Mouse (Mus musculus) heart, postnatal 25 days (tissue): ENCODE measurements around the gene Traf5. TPM values are rescaled to one million over a fixed set of nuclear protein-coding genes. Genes with fewer than 3 reads are reported as not detected.

Experiments
- DNase-seq: peaks from one replicate; pipeline ENCODE4 v3.0.0; 2022; ENCODE audit warnings: low spot score
- intact Hi-C: fragments of 180-260 bp; cut with DNase I; formaldehyde crosslinking; loops from one replicate; pipeline ENCODE4 v1.15.1; 2025
- total RNA-seq, 2 experiments: library from RNA; stranded (reverse); gene quantifications; 2 replicates each; pipeline ENCODE4 v1.2.3; 2021

Traf5 gene
- total RNA-seq, 2 experiments from 2014 or later, result 7.0 to 7.5 TPM

GRCm38 (mm10) chr1:191986674-191987480, 105.5 kb downstream of the Traf5 start:
- DNase-seq, result no peak
- intact Hi-C loops, result loop anchor here (2.0 kb wide), 1 partner anchor 22 kb away; no protein-coding TSS in a partner anchor

GRCm38 (mm10) chr1:191981426-191982102, 110.8 kb downstream of the Traf5 start:
- no peak for DNase-seq
- intact Hi-C loops, result no loop called here

- intact Hi-C loops, result no loop called here
- no peak for DNase-seq
Measured at GRCm38 (mm10) chr1:191977187-191977586, 115.2 kb downstream of the Traf5 start, which contains the start of gene Rd3. TSS of gene Rd3 (plus strand) at chr1:191977370.

GRCm38 (mm10) chr1:191974509-191975405, 117.6 kb downstream of the Traf5 start:
- intact Hi-C loops, result no loop called here
- DNase-seq, result no peak

GRCm38 (mm10) chr1:191969939-191970338, 122.4 kb downstream of the Traf5 start:
- intact Hi-C loops, result no loop called here
- DNase-seq, result no peak

- DNase-seq, result peak; percentile 47
- intact Hi-C loops, result loop anchor here (1.0 to 2.0 kb wide), 4 partner anchors 22 to 131 kb away; no protein-coding TSS in a partner anchor
Measured at GRCm38 (mm10) chr1:191964773-191965481, 127.4 kb downstream of the Traf5 start.

- DNase-seq, result peak; percentile 67
- intact Hi-C loops, result loop anchor here (1.0 to 2.0 kb wide), 3 partner anchors 23 to 130 kb away; no protein-coding TSS in a partner anchor
Measured at GRCm38 (mm10) chr1:191963948-191964772, 128.2 kb downstream of the Traf5 start.

- intact Hi-C loops, result no loop called here
- DNase-seq, result no peak
Measured at GRCm38 (mm10) chr1:191963413-191963812, 128.9 kb downstream of the Traf5 start.

- DNase-seq, result no peak
- intact Hi-C loops, result no loop called here
Measured at GRCm38 (mm10) chr1:191960946-191961345, 131.4 kb downstream of the Traf5 start.

GRCm38 (mm10) chr1:191957321-191957720, 135.0 kb downstream of the Traf5 start:
- intact Hi-C loops, result no loop called here
- DNase-seq, result no peak

GRCm38 (mm10) chr1:191956871-191957270, 135.5 kb downstream of the Traf5 start:
- intact Hi-C loops, result no loop called here
- DNase-seq, result peak; percentile 34

GRCm38 (mm10) chr1:191956261-191956660, 136.1 kb downstream of the Traf5 start:
- intact Hi-C loops, result no loop called here
- peak; percentile 36 for DNase-seq

- intact Hi-C loops, result no loop called here
- DNase-seq, result peak; percentile 50
Measured at GRCm38 (mm10) chr1:191955101-191955500, 137.3 kb downstream of the Traf5 start.

- intact Hi-C loops, result no loop called here
- DNase-seq, result no peak
Measured at GRCm38 (mm10) chr1:191952733-191953335, 139.5 kb downstream of the Traf5 start.

GRCm38 (mm10) chr1:191950611-191951010, 141.7 kb downstream of the Traf5 start:
- no peak for DNase-seq
- intact Hi-C loops, result no loop called here

GRCm38 (mm10) chr1:191948600-191948999, 143.8 kb downstream of the Traf5 start:
- intact Hi-C loops, result no loop called here
- DNase-seq, result no peak

- DNase-seq, result no peak
- intact Hi-C loops, result loop anchor here (2.0 kb wide), 1 partner anchor 15 kb away; no protein-coding TSS in a partner anchor
Measured at GRCm38 (mm10) chr1:191947796-191948195, 144.6 kb downstream of the Traf5 start.
